ENCODE assay signal across 8 mouse cellular contexts in the genomic region with DNA sequence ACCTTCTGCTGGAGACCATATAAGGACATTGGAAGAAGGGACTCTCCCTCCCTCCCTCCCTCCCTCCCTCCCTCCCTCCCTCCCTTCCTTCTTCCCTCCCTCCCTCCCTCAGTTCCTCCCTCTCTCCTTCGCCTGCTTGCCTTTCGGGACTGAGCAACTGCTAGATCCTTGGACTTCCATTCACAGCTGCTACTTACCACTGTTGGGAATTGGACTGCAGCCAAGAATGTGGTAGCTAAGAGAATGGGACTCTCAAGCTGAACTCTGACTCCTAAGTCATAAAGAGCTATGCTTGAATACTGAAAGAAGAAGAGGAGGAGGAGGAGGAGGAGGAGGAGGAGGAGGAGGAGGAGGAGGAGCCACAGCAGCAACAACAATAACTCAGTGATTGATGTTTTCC.
DNase-seq lines count a peak whose midpoint lies in the region; ATAC-seq and TF ChIP-seq lines count a peak whose summit lies in the region.
"Not testable (repeated sequence)": the region's sequence is repeated elsewhere in the genome, so short reads cannot be mapped to it uniquely, and the experiment has no call there.

No protein-coding gene starts in this region.

- H3K4me1 ChIP-seq in embryonic facial prominence, embryonic 11.5 days (ENCODE audit: control insufficient read depth, insufficient read depth, low read length); hindbrain, embryonic 16.5 days (ENCODE audit: control insufficient read depth, insufficient read depth, low read depth, low read length); kidney, embryonic 16.5 days (ENCODE audit: insufficient read depth, low read length); midbrain, embryonic 14.5 days (ENCODE audit: control insufficient read depth, insufficient read depth, low read length): not testable (repeated sequence)
- peaks cover 12% of the 10 kb centered on the region for H3K4me1 ChIP-seq in liver, adult 2 months (ENCODE audit: control insufficient read depth, insufficient read depth, low read length)

- TF ChIP-seq CTCF in liver, adult 2 months (IDR thresholded peaks at IDR 0.05; ENCODE audit: low read depth, low read length): not testable (repeated sequence)

- ATAC-seq in embryonic facial prominence, embryonic 11.5 days (replicated peaks; ENCODE audit: insufficient number of reproducible peaks, low FRiP score, low TSS enrichment, low read depth); midbrain, embryonic 14.5 days (ENCODE audit: low FRiP score, low TSS enrichment): not testable (repeated sequence)
- ATAC-seq in hindbrain, embryonic 16.5 days: peak; percentile 60
- peak; percentile 91 for ATAC-seq in kidney, embryonic 16.5 days (ENCODE audit: low FRiP score, low TSS enrichment)

- not testable (repeated sequence) for H3K4me2 ChIP-seq in embryonic facial prominence, embryonic 11.5 days (ENCODE audit: low read depth, low read length); hindbrain, embryonic 16.5 days (ENCODE audit: low read length); kidney, embryonic 16.5 days (replicated peaks; ENCODE audit: low read depth, low read length); midbrain, embryonic 14.5 days (ENCODE audit: low read length)

- not testable (repeated sequence) for H3K27ac ChIP-seq in embryonic facial prominence, embryonic 11.5 days (replicated peaks; ENCODE audit: low read depth, low read length); hindbrain, embryonic 16.5 days (ENCODE audit: low read depth, low read length); kidney, embryonic 16.5 days (ENCODE audit: low read length); liver, adult 2 months (replicated peaks; ENCODE audit: insufficient read depth, low read depth, low read length); midbrain, embryonic 14.5 days (replicated peaks; ENCODE audit: low read depth, low read length)

- H3K27me3 ChIP-seq in embryonic facial prominence, embryonic 11.5 days (ENCODE audit: control insufficient read depth, insufficient read depth, low read length); hindbrain, embryonic 16.5 days (replicated peaks; ENCODE audit: control insufficient read depth, insufficient read depth, low read length); kidney, embryonic 16.5 days (ENCODE audit: insufficient read depth, low read length); liver, adult 2 months (ENCODE audit: control insufficient read depth, insufficient read depth, low read length); midbrain, embryonic 14.5 days (ENCODE audit: control insufficient read depth, insufficient read depth, low read length): not testable (repeated sequence)

- no CpG with 5 or more reads among the region's 2 CpGs for WGBS in embryonic facial prominence, embryonic 11.5 days
- WGBS in hindbrain, embryonic 16.5 days: no CpG with 5 or more reads among the region's 2 CpGs
- WGBS in kidney, embryonic 16.5 days: 40% methylated on average over 1 of the region's 2 CpGs
- WGBS in liver, adult 2 months: no CpG with 5 or more reads among the region's 2 CpGs
- no CpG with 5 or more reads among the region's 2 CpGs for WGBS in midbrain, embryonic 14.5 days

- H3K36me3 ChIP-seq in embryonic facial prominence, embryonic 11.5 days (replicated peaks; ENCODE audit: control insufficient read depth, insufficient read depth, low read depth, low read length); hindbrain, embryonic 16.5 days (ENCODE audit: control insufficient read depth, insufficient read depth, low read length); kidney, embryonic 16.5 days (ENCODE audit: insufficient read depth, low read length); liver, adult 2 months (ENCODE audit: control insufficient read depth, insufficient read depth, low read length); midbrain, embryonic 14.5 days (ENCODE audit: control insufficient read depth, insufficient read depth, low read length): not testable (repeated sequence)

- H3K79me2 ChIP-seq in liver, adult 2 months (ENCODE audit: control insufficient read depth, insufficient read depth, low read length): peaks cover 22% of the 10 kb centered on the region

- H3K4me3 ChIP-seq in embryonic facial prominence, embryonic 11.5 days (ENCODE audit: low read depth, low read length); hindbrain, embryonic 16.5 days (ENCODE audit: low read length); kidney, embryonic 16.5 days (ENCODE audit: low read length); liver, adult 2 months (ENCODE audit: insufficient read depth, low read depth, low read length); midbrain, embryonic 14.5 days (replicated peaks; ENCODE audit: low read depth, low read length): not testable (repeated sequence)

- TF ChIP-seq POLR2A in liver, adult 2 months (IDR thresholded peaks at IDR 0.05; ENCODE audit: extremely low read depth, insufficient read depth, low read length): not testable (repeated sequence)

- H3K9me3 ChIP-seq in embryonic facial prominence, embryonic 11.5 days (replicated peaks; ENCODE audit: control insufficient read depth, low read length); hindbrain, embryonic 16.5 days (ENCODE audit: control insufficient read depth, low read length); kidney, embryonic 16.5 days (ENCODE audit: low read length); midbrain, embryonic 14.5 days (ENCODE audit: control insufficient read depth, low read length): not testable (repeated sequence)

- DNase-seq in Muller cell, postnatal 12 days (ENCODE audit: inconsistent ontology term): peak; percentile 71
- peak; percentile 59 for DNase-seq in embryonic facial prominence, embryonic 11.5 days (ENCODE audit: low spot score)
- DNase-seq in heart, adult 11 months: peak; percentile 87
- DNase-seq in liver, adult 2 months (ENCODE audit: extremely low read depth, low read depth, low spot score): peak; percentile 57
- peak; percentile 75 for DNase-seq in midbrain, embryonic 14.5 days
- DNase-seq in yolk sac, embryonic 10.5 days (ENCODE audit: low spot score): peak; percentile 72

- not testable (repeated sequence) for H3K9ac ChIP-seq in embryonic facial prominence, embryonic 11.5 days (replicated peaks; ENCODE audit: low read length); hindbrain, embryonic 16.5 days (ENCODE audit: low read depth, low read length); kidney, embryonic 16.5 days (replicated peaks; ENCODE audit: low read length); liver, adult 2 months (ENCODE audit: low read depth, low read length); midbrain, embryonic 14.5 days (replicated peaks; ENCODE audit: low read length)
